Mouse (Mus musculus) spleen, postnatal 36 days (tissue): ENCODE measurements at regions not wholly inside any gene's neighbourhood (a gene's known extent, or its start where the extent isn't known, plus 50 kb on each side); places are given as distances from the start of the nearest gene placed in this dataset.

Source experiments
- DNase-seq, 2 experiments: peaks; one replicate each; pipeline ENCODE4 v3.0.0; 2022; ENCODE audit warnings: low spot score in 2 of 2, mixed read lengths in 1 of 2

- peak in 1 of 2 experiments; percentile 8 for DNase-seq
Observed at GRCm38 (mm10) chr9:98690839-98691516, 89.5 kb upstream of the Mrps22 start.

DNA sequence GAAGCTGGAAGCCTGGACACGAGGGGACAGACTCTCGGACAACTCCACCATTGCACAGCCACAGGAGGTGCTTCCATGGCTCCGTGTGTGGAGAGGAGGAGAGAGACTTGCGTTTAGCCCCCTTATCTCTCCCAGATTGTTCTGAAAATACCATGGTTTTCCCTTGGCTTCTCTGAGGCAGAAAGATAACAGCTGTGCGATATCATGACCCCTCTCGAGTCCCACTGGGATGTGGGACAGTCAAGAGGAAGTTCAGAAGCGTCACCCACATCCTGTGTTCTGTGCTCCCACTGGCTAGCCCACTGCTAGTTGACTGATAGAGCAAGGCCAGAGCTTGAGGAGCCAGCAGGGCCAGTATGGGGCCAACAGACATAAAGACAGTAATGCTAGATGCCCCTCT, 84.1 kb upstream of the Mrps22 start:
- DNase-seq = no peak

GRCm38 (mm10) chr9:98684336-98684735, 82.9 kb upstream of the Mrps22 start:
- DNase-seq = no peak

- no peak for DNase-seq
Observed at GRCm38 (mm10) chr9:98675612-98676011, 74.2 kb upstream of the Mrps22 start.

GRCm38 (mm10) chr9:98673461-98674114, 72.1 kb upstream of the Mrps22 start:
- DNase-seq = peak in 1 of 2 experiments; percentile 0

- DNase-seq = no peak
Observed at GRCm38 (mm10) chr9:98672361-98672760, 70.9 kb upstream of the Mrps22 start.

DNA sequence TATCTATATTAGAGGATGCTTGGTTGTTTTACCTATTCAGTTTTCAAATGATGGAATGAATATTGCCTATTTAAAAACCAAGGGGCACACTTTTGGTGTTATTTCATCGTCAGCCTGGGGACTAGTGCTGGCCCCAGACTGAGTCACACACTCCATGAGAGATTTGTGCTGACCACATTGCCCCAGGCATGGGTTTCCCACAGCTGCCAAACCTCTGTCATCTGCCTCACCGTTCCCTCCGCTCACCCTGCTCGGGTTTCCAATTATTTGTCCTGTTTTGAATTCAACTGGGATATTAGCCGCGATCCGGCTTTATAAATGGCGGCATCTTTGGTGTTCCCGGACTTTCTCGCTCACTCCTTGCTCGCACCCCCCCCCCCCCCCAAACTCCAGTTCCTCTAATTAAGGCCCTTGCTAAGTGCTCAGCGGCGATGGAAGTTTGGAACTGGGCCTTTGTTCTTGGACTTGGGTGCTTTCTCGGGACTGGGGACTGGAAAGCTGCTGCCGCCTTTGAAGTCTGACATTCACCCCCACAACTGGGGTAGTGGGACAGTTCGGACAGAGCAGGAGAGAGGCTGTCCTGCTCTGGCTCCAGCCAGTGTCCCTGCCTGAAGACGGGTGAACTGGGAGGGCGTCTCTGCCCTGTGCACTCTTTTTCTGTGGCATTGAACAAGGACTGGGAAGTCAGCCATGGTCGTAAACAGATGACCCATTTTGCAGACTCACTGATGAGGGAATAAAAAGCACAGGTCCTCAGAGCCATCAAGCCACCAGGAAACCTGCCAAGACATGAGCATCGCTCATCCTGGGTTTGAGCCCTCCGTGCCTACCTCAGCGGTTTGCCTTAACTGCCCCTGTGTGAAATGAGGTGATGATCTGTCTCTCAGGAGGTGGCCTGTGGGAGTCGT, 67.2 kb upstream of the Mrps22 start:
- DNase-seq = no peak

DNA sequence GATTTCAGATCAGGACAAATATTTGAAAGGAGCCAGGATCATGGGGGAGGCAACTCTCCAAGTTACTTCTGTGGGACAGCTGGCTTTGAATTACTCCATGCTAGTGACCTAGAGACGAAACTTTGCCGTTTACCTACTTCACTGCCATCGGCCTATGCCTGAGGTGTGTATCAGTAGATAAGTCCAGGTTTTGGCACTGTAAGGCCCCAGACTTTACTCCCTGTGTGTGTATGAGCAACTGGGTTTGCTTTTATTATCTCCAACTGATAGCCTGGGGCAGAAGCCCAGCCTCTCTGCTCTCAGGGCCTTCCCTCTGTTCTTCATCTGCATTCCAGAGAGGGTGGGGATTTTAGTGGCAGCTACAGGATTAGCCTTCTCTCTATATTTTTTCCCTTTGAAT, 65.6 kb upstream of the Mrps22 start:
- no peak for DNase-seq

- DNase-seq = no peak
Observed at GRCm38 (mm10) chr9:98663011-98663410, 61.6 kb upstream of the Mrps22 start.

DNA sequence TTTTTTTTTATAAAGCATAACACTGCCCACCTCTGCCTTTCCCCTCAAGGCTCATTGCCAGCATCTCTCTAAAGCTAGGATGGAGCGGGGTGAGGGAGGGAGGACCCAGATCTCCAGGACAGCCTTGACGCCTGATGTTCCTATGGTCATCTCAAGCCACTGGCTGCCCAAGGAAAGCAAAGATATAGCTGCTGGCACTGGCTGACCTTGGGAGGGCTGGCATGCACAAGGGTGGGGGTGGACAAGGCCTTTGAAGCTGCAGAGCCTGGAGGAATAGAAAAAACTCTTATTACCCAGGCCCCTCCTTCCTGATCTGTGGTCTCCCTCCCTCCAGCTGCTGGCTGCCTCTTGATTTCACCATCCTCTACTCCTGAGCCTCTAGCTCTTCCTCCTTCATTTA, 50.2 kb upstream of the Mrps22 start:
- DNase-seq = no peak
